Mouse (Mus musculus) thymus, adult 2 months (tissue): Measurements from ENCODE around the gene Tcf7l2.

ENCODE experiments used
- CTCF ChIP-seq: fragments of 200-500 bp; IDR thresholded peaks from 2 replicates; pipeline ENCODE4 v1.5.1; 2012; ENCODE audit warnings: mild to moderate bottlenecking, control low read depth, low read length, moderate library complexity, borderline replicate concordance; ENCODE audit not compliant: control insufficient read depth, poor library complexity, insufficient read depth; ENCODE audit errors: extremely low read depth
- POLR2A ChIP-seq: fragments of 200-500 bp; IDR thresholded peaks from 2 replicates; pipeline ENCODE4 v1.6.1; 2012; ENCODE audit warnings: mild to moderate bottlenecking, low read length, control low read depth, moderate library complexity; ENCODE audit not compliant: control insufficient read depth, poor library complexity, insufficient read depth; ENCODE audit errors: extremely low read depth

GRCm38 (mm10) chr19:55809539-55809938 is 67.9 kb downstream of the Tcf7l2 start:
- TF ChIP-seq CTCF (no peak), POLR2A (no peak)
